Mouse (Mus musculus): Measurements from ENCODE around the gene Rab40c.

The Rab40c gene

GRCm38 (mm10) chr17:25860229-25860628 is 59.3 kb downstream of the Rab40c start:
- intact Hi-C loops (cut with DNase I) = no loop called here

DNA sequence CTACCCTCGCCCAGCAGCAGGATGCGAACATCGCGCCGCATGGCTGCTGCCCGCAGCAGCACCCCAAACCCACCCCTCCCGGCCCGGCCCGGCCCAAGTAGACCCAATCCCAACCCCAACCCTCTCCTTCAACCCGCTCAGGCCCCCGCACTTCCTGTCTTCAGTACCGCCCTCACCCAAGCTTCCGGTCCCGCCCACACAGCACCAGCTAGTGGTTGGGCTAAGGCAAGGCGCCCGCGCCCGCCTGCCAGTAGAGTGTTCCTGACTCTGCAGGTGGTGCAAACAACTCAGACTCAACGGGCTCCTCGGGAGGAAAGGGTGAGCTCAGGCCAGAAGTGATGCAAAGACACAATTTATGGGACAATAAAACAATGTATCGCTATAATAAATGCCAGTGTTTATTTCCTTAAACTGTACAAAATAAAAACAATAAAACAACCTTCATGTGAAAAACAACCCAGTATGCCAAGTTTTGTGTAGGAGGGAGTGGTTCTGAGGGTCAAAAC is 75.1 kb downstream of the Rab40c start, which contains the start of gene Rhot2:
Gene Rhot2 (minus strand): TSS at position 456 of the 506 bp plus-strand sequence.
- intact Hi-C loops (cut with DNase I) = no loop called here

DNA sequence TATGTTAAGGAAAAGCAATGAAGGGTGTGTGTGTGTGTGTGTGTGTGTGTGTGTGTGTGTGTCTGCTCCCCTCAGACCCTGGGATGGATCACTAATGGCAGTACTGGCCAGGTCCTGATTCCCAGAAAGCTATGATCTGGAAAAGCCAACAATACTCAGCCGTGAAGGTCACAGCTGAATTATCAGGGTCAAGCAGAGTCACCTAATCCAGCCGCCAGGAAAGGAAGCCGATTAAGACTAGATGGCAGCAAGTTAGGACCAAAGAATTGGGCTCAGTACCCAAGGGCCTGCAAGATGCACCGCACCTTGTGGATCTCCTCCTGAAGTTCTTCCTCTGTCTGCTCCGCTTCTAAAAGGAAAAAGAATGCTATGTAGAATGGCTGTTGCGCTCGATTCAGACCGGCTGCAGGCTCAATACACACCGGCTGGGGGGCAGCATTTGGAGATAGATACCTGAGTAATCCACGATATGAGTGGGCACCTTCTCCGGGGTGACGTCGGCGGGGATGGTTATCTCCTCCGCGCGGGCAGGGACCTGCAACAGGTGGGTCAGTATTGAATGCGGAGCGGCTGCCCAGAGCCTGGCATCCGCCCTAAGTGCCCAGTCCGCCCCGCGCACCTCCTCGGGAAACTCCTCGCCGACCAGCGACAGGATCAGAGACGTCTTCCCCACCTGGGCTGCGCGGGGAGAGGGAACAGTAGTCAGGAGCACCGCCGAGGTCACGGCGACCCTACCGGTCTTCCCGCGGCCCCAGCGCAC is 75.7 kb downstream of the Rab40c start:
- intact Hi-C loops (cut with DNase I) = no loop called here

GRCm38 (mm10) chr17:25843122-25843521 is 76.4 kb downstream of the Rab40c start:
- intact Hi-C loops (cut with DNase I) = no loop called here

DNA sequence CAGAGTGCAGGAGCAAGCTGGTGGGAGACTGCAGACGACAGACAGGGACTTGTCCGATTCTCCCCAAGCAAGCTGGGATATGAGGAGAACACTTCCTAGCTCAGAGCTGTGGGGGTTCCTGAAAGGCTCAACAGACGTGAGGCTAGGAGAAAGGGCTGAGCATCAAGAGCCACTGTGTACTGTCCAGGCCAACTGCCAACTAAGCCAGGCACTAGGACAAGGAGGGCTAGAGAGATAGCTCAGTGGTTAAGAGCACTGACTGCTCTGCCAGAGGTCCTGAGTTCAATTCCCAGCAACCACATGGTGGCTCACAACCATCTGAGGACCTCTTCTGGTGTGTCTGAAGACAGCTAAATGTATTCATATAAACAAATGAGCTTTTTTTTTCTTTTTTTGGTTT is 77.0 kb downstream of the Rab40c start:
- intact Hi-C loops (cut with DNase I) = no loop called here

GRCm38 (mm10) chr17:25841117-25841880 is 78.2 kb downstream of the Rab40c start, which contains the start of gene Gm20683:
Gm20683 (minus strand) TSS chr17:25841763.
- intact Hi-C loops (cut with DNase I) = no loop called here

GRCm38 (mm10) chr17:25840519-25840918 is 79.0 kb downstream of the Rab40c start:
- intact Hi-C loops (cut with DNase I) = no loop called here

- intact Hi-C loops (cut with DNase I) = no loop called here
Measured at GRCm38 (mm10) chr17:25839455-25840235, 79.9 kb downstream of the Rab40c start.

GRCm38 (mm10) chr17:25838904-25839303 is 80.6 kb downstream of the Rab40c start:
- intact Hi-C loops (cut with DNase I) = no loop called here

- intact Hi-C loops (cut with DNase I) = loop anchor here (2.0 kb wide), 1 partner anchor 29 kb away; no protein-coding TSS in a partner anchor
Measured at GRCm38 (mm10) chr17:25837533-25837932, 82.0 kb downstream of the Rab40c start.

- intact Hi-C loops (cut with DNase I) = loop anchor here (2.0 kb wide), 1 partner anchor 30 kb away; no protein-coding TSS in a partner anchor
Measured at GRCm38 (mm10) chr17:25837076-25837410, 82.5 kb downstream of the Rab40c start, which contains the start of gene Rhbdl1. Rhbdl1 (minus strand) TSS chr17:25837295.

DNA sequence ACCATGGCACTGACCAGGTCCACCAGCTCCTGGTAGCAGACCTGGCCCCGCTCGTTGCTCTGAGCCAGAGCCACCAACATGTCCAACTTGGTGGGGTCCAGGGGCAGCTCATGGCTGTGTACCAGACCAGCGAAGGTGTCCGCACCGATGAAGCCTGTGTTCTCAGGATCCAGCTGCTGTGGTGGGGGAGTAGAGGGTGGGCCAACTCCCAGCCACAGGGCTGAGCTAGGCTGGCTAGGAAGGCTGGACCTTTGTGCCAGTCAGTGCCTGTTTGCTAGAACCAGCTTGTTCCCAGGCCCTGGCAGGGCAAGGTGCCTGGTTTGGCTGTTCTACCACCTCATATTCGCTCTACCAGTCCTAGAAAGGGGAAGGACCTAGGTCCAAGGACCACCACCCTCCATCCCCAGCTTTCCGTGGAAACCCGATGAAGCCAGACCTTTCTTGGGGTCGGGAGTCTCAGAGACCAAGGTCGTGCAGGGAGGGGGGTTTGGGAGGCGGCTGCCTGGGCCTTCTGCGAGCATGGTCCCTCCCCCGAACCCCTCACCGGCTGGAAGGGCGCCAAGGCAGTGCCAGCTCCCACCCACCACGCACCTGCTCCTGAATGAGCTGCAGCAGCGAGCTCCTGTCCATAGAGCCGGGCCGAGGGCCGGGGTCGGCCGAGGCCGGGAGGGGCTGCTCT is 83.0 kb downstream of the Rab40c start:
- intact Hi-C loops (cut with DNase I) = loop anchor here (2.0 kb wide), 1 partner anchor 30 kb away; no protein-coding TSS in a partner anchor

DNA sequence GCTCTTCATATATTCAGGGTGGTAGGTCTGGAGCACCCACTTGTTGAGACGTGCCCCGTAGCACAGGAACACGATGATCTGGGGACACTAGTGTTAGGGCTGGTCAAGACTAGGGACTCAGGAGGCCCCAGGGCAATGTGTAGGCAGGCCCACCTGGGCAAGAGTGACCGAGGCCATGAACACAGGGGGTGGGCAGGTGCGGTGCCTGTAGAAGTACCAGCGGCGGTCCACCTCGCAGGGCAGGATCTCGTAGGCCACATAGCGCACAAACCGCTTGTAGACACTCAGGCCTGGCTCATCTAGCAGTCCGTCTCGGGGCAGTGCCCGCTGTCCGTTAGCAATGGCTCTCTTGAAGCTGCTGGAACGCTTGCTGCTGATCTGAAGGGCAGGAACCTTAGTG is 83.7 kb downstream of the Rab40c start:
- intact Hi-C loops (cut with DNase I) = loop anchor here (2.0 kb wide), 1 partner anchor 31 kb away; no protein-coding TSS in a partner anchor

DNA sequence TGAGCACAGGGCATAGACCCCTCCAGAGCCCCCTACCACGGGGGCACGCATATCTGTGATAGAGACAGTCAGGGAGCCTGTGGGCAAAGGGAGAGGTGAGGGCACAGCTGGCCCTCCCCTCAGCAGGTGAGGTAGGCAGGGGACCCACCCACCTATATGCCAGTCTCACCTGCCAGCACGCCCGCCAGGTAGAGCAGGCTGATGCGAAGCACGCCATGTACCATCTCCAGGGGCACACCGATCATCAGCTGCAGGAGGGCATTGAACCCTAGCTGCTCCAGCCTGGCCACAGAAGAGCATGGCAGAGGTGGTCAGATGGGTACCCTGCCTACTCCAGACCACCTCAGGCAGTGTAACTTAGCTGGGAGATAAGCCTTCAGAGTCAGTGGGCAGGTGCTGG is 84.2 kb downstream of the Rab40c start:
- intact Hi-C loops (cut with DNase I) = no loop called here

DNA sequence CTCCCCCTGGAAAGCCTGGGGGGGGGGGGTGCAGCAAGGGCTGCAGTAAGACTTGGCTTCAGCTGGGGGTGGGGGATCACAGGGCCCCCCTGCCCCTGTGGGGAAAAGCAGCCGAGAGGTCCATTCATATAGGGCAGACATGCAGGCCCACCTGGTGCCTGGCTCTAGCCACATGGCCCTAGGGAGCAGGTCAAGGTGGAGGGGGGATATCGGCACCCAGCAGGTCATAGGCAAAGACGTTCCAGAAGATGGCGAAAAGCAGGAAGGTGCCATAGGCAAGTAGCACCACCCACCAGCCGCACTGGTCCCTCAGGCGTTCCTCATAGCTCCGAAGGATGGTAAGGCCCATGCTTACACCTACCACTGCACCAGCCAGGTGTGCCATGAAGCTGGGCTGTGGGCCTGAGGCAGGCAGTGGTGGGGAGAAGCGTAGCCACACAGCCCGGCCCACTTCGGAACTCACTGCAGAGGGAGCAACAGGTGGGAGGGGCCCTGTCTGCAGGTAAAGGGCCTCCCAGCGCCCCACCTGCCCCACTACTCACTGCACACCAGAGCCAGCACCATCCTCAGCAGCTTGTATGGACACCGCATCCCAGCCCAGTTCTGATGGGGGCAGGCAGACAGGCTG is 84.8 kb downstream of the Rab40c start:
- intact Hi-C loops (cut with DNase I) = no loop called here

- intact Hi-C loops (cut with DNase I) = no loop called here
Measured at GRCm38 (mm10) chr17:25833961-25834594, 85.4 kb downstream of the Rab40c start.

DNA sequence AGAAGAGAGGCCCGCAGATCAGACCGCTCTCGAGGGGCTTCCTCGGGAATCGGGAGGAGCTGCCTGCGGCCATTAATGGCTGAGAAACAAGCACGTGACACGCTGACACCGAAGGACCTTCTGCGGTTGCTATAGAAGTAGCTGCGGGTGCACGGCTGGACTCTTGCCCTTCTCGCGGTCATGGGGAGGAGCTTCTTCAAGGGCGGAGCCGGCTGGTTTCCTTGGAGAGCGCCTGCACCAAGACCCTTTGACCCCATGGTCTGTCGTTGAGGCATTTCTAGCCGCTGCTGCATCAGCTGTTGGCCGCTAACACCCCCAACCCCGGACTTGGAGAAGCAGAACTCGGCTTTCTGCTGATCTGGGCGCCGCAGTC is 86.2 kb downstream of the Rab40c start, which contains the start of gene Stub1:
Gene Stub1 (minus strand): TSS at position 114 of the 373 bp plus-strand sequence.
- intact Hi-C loops (cut with DNase I) = no loop called here

DNA sequence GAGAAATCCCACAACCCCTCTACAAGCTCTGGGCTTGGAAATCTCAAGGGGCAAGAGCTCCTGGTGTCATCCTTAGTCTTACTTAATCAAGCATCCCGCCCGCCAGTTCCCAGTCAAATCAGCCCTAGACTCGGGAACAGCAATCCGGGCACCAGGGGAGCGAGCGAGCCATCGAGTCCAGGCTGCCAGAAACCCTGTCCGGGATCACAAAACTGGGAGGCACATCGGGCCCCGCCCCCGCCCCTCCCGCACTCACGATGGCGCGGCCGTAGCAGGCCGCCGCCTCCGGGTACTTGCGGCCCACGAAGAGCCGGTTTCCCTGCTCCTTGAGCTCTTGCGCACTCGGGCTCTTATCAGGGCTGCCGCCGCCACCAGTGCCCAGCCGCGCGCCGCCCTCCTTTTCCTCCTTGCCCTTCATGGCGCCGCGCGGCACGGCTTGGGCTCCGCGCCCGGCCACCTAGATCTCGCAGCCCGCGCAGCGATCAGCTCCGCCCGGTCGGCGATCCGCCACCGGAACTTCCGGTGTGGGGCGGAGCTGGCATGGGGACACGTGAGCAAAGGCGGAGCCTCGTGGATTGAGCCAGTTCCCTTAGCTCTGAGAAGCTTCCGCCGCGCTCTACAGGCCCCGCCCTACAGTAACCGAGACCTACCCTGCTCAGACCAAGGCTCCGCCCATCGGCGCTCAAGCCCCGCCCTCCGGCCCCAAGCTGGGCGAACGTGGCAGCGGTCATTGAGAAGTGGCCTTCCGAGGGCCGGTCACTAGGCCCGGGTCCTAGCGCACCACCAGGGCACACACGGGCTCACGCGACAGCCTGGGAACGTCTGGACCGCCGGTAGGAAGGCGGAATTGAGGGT is 86.9 kb downstream of the Rab40c start:
- intact Hi-C loops (cut with DNase I) = no loop called here
